Mouse (Mus musculus) kidney, postnatal 36 days (tissue): Measurements from ENCODE around the gene Ccdc8.
"Not testable (repeated sequence)": the region's sequence is repeated elsewhere in the genome, so short reads cannot be mapped to it uniquely, and the experiment has no call there.

Experiments
- DNase-seq, 2 experiments: peaks; one replicate each; pipeline ENCODE4 v3.0.0; 2021 to 2022; ENCODE audit warnings: mixed read lengths in 2 of 2

Gene Ccdc8

GRCm38 (mm10) chr7:16992451-16992807 is at the start of gene Ccdc8:
Gene Ccdc8 (plus strand): TSS chr7:16992708.
- DNase-seq: no peak

DNA sequence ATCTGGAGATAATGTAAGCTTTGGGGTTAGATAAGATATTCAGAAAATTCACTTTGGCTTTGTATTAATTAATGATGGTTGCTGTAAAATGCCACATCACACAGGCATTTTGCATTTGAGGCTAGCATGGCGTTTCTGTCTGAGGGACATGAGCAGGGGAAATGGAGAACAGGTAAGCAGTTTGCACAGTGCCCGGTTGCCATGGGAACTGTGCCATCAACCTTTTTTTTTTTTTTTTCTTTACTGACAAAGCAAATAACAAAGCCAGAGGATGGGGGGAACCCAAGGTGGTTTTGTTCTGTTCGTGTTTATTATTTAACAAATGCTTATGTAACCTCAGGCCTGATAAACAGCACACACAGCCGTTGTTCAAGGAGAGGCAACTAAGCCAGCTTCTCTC is 49.6 kb upstream of the Ccdc8 start:
- no peak for DNase-seq

GRCm38 (mm10) chr7:16944061-16944807 is 48.3 kb upstream of the Ccdc8 start, which contains the start of gene Pnmal2:
Gene Pnmal2 (plus strand): TSS chr7:16944682.
- peak; percentile 81 to 85 for DNase-seq

GRCm38 (mm10) chr7:16944808-16945315 is 47.6 kb upstream of the Ccdc8 start:
- peak in 1 of 2 experiments; percentile 14 for DNase-seq

DNA sequence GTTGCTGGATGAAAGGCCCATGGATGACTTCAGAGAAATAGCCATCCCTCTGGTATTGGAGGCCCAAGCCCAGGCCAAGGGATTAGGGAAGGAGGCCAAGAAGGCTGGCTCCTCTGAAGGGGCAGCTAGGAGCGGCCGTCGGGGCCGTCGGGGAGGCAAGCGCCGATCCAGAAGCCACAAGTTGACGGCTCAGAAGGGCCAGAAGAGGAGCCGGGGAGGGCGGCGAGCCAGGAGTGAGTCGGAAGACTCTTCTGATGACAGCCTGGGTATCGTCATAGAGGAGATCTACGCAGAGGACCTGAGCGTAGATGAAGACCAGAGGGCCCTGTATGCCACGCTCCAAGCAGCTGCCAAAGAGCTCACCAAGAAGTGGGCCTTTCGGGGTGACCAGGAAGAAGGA is 47.1 kb upstream of the Ccdc8 start:
- no peak for DNase-seq

DNA sequence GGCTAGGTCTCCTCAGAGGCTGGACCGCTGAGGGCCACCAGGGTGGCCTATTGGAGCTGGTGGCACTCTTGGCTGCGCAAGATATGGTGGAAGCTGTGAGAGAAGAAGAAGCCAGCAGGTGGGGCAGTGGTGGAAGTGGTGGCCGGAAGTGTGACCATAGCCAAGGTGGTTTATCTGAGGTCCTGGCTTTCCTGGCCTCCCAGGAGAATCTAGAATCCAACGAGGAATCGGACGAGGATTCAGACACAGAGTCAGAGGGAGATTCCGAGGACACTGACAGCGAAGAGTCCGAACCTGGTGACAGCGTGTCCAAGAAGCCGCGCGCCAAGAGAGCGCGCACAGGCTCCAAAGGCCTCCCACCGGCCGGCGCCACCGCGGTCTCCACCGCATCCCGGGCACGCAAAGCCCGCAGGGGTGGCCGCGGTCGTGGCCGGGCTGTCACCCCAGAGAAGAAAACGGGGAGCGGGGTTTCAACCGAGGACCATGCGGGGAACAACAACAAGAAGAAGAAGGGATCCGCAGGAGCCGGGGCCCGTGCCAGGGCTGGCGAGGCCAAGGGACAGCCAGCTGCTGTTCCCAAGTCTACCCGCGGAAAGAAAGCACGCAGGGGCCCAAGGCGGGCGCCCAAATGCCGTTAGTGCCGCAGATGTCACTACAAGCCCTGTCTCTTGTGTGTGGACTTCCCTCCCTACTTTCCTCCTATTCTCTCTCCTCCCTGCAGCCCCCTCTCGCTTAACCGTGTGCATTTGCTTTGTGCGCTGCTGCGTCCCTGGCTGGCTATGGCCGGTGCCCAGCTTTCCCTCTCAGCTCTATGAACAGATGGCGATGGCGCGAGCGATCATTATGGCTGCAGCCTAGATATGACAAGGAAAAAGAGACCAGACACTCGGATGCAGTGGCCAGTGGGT is 45.8 kb upstream of the Ccdc8 start:
- DNase-seq: peak in 1 of 2 experiments; percentile 27

DNA sequence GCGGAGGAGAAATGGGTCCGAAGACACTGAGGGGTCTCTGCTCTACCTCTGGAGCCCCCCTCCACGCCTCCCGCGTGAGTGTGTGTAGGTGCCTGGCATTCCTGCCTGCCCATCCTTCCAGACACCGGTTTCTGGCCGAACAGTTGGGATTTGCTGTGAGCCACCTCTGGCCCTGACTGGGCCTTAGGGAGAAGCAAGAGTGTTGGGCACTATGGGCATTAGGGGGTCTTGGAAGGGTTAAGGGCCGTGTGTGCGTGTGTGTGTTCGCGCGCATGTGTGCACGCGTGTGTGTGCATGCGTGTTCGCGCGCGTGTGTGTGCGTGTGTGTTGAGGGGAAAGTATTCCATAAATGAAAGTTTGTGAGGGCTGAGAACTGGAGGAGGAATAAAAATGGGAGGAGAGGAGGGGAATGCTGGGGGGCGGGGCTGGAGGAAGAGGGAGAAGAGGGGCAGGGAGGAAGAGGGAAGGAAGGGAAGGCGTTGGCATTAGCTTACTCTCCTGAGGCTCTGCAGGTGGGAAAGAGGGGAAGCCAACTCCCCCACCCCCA is 45.1 kb upstream of the Ccdc8 start:
- peak in 1 of 2 experiments; percentile 18 for DNase-seq

GRCm38 (mm10) chr7:16947959-16948361 is 44.5 kb upstream of the Ccdc8 start:
- DNase-seq: peak in 1 of 2 experiments; percentile 40

DNA sequence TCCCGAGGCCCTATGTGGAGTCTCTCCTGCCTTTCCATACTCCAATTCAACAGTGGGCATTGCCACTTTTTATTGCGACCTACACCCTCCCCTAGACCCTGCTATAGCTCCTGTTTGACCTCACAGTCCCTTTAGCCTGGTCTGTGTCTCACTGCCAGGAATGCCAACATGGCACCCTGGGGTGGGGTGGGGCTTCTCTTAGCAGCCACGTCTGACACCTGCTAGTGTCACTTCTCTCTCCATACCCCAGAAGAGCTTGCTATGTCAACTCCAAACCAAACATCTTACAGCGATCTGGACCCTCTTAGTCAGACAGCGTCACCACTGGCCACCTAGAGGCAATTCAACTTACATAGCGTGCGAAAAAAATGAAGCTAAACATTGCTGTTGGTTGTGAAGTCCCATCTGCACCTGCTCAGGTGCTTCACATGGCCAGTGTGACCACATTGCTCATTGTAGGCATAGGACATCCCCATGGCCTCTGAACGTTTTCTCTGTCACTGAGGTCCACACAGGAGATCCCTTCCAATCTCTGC is 43.5 kb upstream of the Ccdc8 start:
- no peak for DNase-seq

GRCm38 (mm10) chr7:16949908-16950841 is 42.3 kb upstream of the Ccdc8 start:
- peak; percentile 67 to 87 for DNase-seq

DNA sequence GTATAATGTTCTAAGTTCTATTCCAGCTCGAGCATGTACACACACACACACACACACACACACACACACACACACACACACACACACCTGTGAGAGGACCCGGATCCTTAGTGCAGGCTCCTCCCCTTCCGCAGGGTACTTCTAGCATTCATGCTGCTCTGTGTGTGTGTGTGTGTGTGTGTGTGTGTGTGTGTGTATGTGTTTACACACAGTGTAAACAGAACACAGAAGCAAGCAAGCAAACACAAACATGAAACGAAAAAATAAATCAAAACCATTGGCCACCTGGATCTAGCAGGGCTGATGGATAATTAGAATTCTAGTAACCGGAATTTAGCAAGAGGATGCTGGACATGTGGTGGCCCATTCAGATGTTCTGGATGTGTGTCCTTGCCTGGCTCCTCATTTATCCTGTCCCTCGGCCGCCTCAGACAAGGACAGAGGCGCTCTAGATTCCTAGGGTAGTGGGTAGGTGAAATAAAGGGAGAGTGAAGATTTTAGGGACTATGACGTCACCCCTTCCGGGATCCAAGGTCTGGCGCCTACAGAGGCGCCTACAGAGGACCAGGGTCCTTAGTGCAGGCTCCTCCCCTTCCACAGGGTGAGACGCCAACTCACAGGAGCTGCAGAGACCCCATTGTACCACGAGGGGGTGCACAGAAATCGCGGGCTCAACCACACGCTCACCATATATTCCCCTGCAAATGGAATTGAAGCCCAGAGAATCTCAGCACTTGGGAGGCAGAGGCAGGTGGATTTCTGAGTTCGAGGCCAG is 41.5 kb upstream of the Ccdc8 start:
- peak; percentile 69 to 83 for DNase-seq

DNA sequence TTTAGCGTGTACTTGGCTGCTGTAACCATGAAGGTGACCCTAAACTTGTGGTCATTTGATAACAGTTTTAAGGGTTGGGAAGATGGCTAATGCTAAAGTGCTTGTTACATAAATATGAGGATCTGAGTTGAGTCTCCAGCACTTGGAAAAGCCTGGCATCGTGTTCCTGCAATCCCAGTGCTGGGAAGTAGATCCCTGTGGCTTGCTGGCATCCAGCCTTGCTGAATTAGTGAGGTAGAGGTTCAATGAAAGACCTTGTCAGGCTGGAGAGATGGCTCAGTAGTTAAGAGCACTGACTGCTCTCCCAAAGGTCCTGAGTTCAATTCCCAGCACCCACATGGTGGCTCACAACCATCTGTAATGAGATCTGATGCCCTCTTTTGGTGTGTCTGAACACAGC is 38.7 kb upstream of the Ccdc8 start:
- DNase-seq: not testable (repeated sequence)

- DNase-seq: no peak
These were observed 36.8 kb upstream of the Ccdc8 start for GRCm38 (mm10) chr7:16955712-16956111.

- DNase-seq: no peak
These were observed 35.9 kb upstream of the Ccdc8 start for GRCm38 (mm10) chr7:16956410-16957265.

GRCm38 (mm10) chr7:16959539-16960187 is 32.8 kb upstream of the Ccdc8 start, which contains the start of gene Pnmal1:
Gene Pnmal1 (plus strand): TSS chr7:16959679.
- peak in 1 of 2 experiments; percentile 8 for DNase-seq

DNA sequence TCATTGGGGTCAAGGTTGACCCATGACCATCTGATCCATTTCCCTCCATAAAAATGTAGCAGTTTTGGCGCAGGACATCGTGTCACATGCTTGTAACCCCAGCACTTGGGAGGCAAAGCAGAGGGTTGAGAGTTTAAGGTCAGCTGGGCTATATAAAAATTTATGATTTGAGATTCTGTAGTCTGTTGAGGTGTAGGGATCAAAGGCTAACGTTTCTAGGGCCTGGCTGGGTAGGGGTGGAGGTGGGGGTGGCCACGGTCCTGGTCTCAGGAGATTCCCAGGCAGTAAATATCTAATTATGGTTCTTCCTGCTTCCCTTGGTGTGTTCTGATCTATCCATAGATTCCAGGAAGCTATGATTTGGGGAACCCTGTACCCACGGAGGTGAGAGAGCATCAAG is 30.8 kb upstream of the Ccdc8 start:
- no peak for DNase-seq

DNA sequence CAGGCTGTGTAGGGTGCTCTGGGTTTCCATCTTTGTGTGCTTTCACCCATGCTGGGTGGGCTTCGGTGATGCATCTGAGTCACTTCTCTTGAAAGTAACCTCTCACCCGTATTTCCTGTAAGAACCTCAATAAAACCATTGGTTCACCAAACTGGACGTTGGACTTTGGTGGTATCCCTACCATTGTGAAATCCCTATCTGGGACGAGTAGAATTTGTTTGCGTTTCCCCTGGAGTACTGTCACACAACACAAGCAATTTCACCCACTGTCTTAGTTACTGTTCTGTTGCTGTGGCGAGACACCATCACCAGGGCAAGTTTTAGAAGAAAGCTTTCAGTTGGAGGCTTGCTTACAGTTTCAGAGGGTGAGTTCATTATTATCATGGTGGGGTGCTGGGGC is 24.1 kb upstream of the Ccdc8 start:
- no peak for DNase-seq

DNA sequence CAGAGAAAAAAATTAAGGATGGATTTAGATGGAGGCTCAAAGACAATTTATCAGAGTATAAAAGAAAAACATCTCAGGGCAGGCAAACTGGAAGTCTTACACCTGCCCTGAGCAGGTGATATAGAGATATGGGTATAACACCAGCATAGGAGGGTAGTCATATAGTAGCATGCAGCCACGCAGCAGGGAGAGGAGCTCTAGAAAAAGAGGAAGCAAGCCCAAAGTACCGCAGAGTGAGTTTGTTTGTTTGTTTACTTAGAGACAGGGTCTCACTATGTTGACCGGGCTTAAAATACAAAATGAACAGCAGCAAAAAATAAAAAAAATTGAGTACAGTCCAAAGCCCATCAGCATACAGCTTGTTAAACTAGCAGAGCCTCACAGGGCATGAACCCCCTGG is 21.3 kb upstream of the Ccdc8 start:
- no peak for DNase-seq

- DNase-seq: no peak
These were observed 18.5 kb upstream of the Ccdc8 start for GRCm38 (mm10) chr7:16974018-16974417.
